Mouse (Mus musculus) liver, postnatal 0 days (tissue): Measurements from ENCODE around the gene B4galt2. TPM values are rescaled to one million over a fixed set of nuclear protein-coding genes. Genes with fewer than 3 reads are reported as not detected.

Experiments
- ATAC-seq: fragments of 200-750 bp; cut with Nextera tagmentation; 2 replicates; pipeline ENCODE4 v1.8.0; 2017; ENCODE audit warnings: mild to moderate bottlenecking, moderate library complexity
- DNase-seq: peaks from one replicate; pipeline ENCODE4 v3.0.0-alpha.2; 2016
- H3K27ac ChIP-seq: fragments of 300-500 bp; sonication (generic); 2 replicates; pipeline ENCODE4 v1.5.1; 2014; ENCODE audit warnings: antibody characterized with exemption, moderate library complexity, mild to moderate bottlenecking, low read depth
- H3K27me3 ChIP-seq: fragments of 300-500 bp; sonication (generic); 2 replicates; pipeline ENCODE4 v1.6.1; 2014; ENCODE audit warnings: low read length, control low read depth, mixed read lengths; ENCODE audit not compliant: insufficient read depth
- H3K36me3 ChIP-seq: fragments of 300-500 bp; sonication (generic); replicated peaks from 2 replicates; pipeline ENCODE4 v1.6.1; 2014; ENCODE audit warnings: mild to moderate bottlenecking, control low read depth, low read length, moderate library complexity, mixed read lengths; ENCODE audit not compliant: insufficient read depth
- H3K4me1 ChIP-seq: fragments of 300-500 bp; sonication (generic); 2 replicates; pipeline ENCODE4 v1.6.1; 2014; ENCODE audit warnings: antibody characterized with exemption, mild to moderate bottlenecking, control low read depth; ENCODE audit not compliant: insufficient read depth
- H3K4me2 ChIP-seq: fragments of 300-500 bp; sonication (generic); 2 replicates; pipeline ENCODE4 v1.6.1; 2014; ENCODE audit warnings: low read depth, mild to moderate bottlenecking, low read length, moderate library complexity, mixed read lengths
- H3K4me3 ChIP-seq: fragments of 300-500 bp; sonication (generic); 2 replicates; pipeline ENCODE4 v1.5.1; 2014; ENCODE audit warnings: low read depth, low read length
- H3K9ac ChIP-seq: fragments of 300-500 bp; sonication (generic); replicated peaks from 2 replicates; pipeline ENCODE4 v1.6.1; 2014; ENCODE audit warnings: mild to moderate bottlenecking, moderate library complexity
- H3K9me3 ChIP-seq: fragments of 300-500 bp; sonication (generic); 2 replicates; pipeline ENCODE4 v1.6.1; 2016; ENCODE audit warnings: mild to moderate bottlenecking, control low read depth, low read length, mixed read lengths
- CTCF ChIP-seq: sonication (generic); IDR thresholded peaks from 2 replicates; pipeline ENCODE4 v1.5.1; 2016; ENCODE audit warnings: antibody characterized with exemption, low read depth
- EP300 ChIP-seq: IDR thresholded peaks from 2 replicates; pipeline ENCODE4 v1.6.1; 2016; ENCODE audit warnings: antibody characterized with exemption, low read depth, mild to moderate bottlenecking
- WGBS: fragments of 180-500 bp; shearing (Covaris S2); extraction: QIAGEN DNeasy Blood & Tissue Kit; methylation state at CpG from one replicate; pipeline ENCODE4 v1.1.7; 2014; ENCODE audit not compliant: insufficient replicate concordance; 5-methylcytosine and 5-hydroxymethylcytosine counted together
- polyA plus RNA-seq: library from polyadenylated mRNA; unstranded; fragments of >200 nt; fragmentation: Nextera tagmentation; extraction: Ambion mirVana; gene quantifications from 2 replicates; pipeline ENCODE4 v1.2.1, GENCODE M21; 2015

B4galt2 gene
- polyA plus RNA-seq, 1 experiment from 2014 or later: 0.67 TPM

DNA sequence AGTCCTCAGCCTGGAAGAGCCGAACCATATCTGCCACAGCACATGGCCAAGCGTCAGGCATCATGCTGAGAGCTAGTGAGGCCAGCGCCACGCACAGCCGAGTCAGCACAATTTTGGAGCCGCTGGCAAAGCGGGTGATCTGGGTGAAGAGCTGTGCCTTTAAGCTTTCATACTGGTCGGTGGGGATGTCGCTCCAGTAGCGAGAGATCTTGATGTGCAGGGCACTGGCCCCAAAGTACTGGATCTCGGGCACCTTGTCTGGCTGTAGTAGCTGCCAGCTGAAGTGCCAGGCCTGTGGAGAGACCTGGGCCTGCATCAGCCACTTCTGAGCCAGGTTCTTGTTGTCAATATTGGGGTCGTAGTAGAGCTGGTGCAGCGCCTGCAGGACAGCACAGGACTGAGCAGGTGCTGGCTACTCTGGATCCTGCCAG lies 28.9 kb upstream of the B4galt2 start:
- TF ChIP-seq CTCF (no peak), EP300 (no peak)
- H3K9me3 ChIP-seq: no peaks in the 10 kb centered on the region
- ATAC-seq (no peak), DNase-seq (no peak)
- H3K36me3 ChIP-seq: peaks cover 4% of the 10 kb centered on the region
- H3K9ac ChIP-seq: no peak overlapping the region
- H3K4me2 ChIP-seq: no peak overlapping the region
- no peaks in the 10 kb centered on the region for H3K27me3 ChIP-seq
- WGBS: 92% methylated on average over 13 of the region's 13 CpGs
- H3K4me1 ChIP-seq: peaks cover 28% of the 10 kb centered on the region
- H3K4me3 ChIP-seq: no peak overlapping the region
- H3K27ac ChIP-seq: no peak overlapping the region

DNA sequence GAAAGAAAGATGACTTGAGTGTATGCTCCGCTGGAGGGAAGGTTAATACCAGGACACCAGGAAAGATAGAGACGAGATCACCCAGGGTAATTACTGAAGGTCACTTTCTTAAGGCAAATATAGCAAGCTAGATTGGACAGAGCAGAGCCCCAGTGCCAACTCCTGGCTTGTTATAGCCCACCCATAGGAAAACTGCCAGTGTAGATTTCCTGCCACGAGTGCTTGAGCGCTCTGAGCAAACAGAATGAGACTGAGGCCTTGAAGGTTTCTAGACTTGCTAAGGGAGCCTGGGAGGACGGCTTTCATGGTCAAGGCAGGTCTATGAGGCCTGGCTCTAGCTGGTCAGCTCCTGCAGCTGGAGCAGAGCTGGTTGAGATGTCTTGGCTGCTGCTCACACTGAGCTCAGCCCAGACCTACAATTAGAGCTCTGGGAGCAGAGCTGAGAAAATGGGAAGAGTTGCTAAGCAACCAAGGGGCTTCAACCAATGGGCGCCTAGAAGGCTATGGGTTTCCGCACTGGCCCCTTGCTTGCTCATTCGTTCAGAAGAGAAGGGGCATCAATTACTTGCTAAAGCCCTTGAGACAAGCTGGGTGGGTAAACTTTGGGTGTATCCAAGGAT lies 25.7 kb upstream of the B4galt2 start:
- no peak for DNase-seq
- Histone ChIP-seq H3K9ac (no peak overlapping the region), H3K27ac (no peak overlapping the region), H3K4me3 (no peak overlapping the region), H3K36me3 (peaks cover 14% of the 10 kb centered on the region), H3K4me2 (no peak overlapping the region), H3K9me3 (no peaks in the 10 kb centered on the region), H3K27me3 (no peaks in the 10 kb centered on the region), H3K4me1 (peaks cover 10% of the 10 kb centered on the region)
- no peak for ATAC-seq
- 82% methylated on average over 8 of the region's 8 CpGs for whole genome bisulfite sequencing
- TF ChIP-seq EP300 (no peak), CTCF (no peak)

DNA sequence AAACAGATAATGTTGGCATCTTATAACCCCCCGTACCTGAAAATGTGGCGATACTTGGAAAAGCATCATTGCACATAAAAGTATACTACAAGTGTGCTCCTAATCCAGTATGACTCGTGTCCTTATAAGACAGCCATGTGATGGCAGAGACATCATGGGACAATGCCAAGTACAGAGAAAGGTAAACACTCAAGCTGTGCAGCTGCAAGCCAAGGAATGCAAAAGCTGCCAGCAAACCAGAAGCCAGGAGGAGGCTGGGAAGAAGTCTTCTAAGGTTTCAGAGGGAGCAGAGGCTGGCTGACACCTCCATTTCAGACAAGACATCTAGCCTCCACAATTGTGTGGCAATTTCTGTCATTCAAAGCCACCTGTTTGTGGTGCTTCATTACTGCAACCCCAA lies 22.9 kb upstream of the B4galt2 start:
- TF ChIP-seq CTCF (no peak), EP300 (no peak)
- Histone ChIP-seq H3K4me3 (no peak overlapping the region), H3K4me1 (no peaks in the 10 kb centered on the region), H3K9ac (no peak overlapping the region), H3K36me3 (peaks cover 39% of the 10 kb centered on the region), H3K27ac (no peak overlapping the region), H3K27me3 (no peaks in the 10 kb centered on the region), H3K9me3 (no peaks in the 10 kb centered on the region), H3K4me2 (no peak overlapping the region)
- 82% methylated on average over 3 of the region's 3 CpGs for WGBS
- no peak for DNase-seq
- no peak for ATAC-seq

DNA sequence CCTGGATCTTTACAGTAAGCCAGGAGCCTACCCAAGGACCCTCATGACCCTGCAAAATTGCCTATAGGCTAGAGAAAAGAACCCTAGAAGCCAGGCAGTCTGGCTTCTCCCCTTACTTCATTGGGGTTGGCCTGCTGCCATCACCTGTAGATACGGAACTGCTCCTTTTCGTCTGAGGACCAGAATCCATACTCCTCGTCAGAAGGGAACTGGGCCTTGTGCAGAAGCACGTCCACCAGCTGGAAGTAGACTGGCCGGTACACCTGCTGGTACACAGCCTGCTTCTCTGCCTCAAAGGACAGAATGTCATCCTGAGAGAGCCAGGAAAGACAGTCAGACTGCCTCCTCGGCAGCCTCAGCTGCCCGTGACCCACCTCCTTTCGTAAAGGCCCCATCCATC lies 21.5 kb upstream of the B4galt2 start:
- H3K9me3 ChIP-seq: no peaks in the 10 kb centered on the region
- ATAC-seq (no peak), DNase-seq (no peak)
- H3K27me3 ChIP-seq: no peaks in the 10 kb centered on the region
- no peak overlapping the region for H3K9ac ChIP-seq
- no peak overlapping the region for H3K4me2 ChIP-seq
- H3K4me3 ChIP-seq: no peak overlapping the region
- TF ChIP-seq EP300 (no peak), CTCF (no peak)
- 87% methylated on average over 8 of the region's 8 CpGs for WGBS
- no peak overlapping the region for H3K27ac ChIP-seq
- H3K36me3 ChIP-seq: peaks cover 48% of the 10 kb centered on the region
- H3K4me1 ChIP-seq: no peaks in the 10 kb centered on the region

DNA sequence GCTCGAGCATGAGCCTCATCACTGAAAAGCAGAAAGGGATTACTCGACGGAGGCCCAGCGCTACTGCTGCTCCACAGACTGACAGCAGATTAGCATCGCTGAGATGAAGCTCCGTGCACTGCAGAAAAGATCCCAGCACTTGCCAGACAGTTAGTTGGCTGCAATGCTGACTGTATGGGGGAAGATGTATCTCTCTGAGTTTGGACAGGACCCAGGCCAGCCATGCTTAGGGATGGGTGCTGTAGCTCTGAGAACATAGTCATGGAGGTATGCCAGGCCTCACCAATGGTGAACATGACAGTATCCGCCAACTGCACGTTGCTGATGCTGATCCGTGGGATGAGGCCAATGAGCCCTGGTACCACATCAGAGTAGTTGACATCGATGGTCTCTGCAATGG lies 20.8 kb upstream of the B4galt2 start:
- Histone ChIP-seq H3K36me3 (peaks cover 54% of the 10 kb centered on the region), H3K27me3 (no peaks in the 10 kb centered on the region), H3K27ac (no peak overlapping the region), H3K4me3 (no peak overlapping the region), H3K9me3 (no peaks in the 10 kb centered on the region), H3K9ac (no peak overlapping the region), H3K4me1 (no peaks in the 10 kb centered on the region), H3K4me2 (no peak overlapping the region)
- TF ChIP-seq EP300 (no peak), CTCF (no peak)
- WGBS: 87% methylated on average over 10 of the region's 10 CpGs
- no peak for ATAC-seq
- DNase-seq: no peak

DNA sequence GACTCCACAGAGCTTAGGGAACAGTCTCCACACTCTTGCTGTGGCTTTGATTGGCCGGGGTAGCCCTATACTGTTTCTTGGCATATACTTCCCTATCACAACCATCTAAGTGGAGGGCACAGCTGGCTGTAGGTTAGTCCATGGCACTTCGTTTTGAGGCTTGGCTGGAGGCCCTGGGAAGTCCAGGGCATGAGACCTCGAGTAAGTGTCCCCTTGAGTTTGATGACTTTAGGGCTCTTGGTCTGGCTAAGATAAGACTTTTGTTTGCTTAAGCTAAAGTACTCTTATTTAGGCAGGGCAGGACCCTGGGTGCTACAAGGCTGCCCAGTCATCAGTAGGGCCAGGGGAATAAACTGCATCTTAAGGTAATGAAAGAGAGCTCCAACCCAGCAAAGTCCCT lies 14.8 kb upstream of the B4galt2 start:
- no peak for ATAC-seq
- no peak for TF ChIP-seq CTCF
- TF ChIP-seq EP300: no peak
- peaks cover 43% of the 10 kb centered on the region for H3K36me3 ChIP-seq

More for the DNA sequence above, 14.8 kb upstream of the B4galt2 start:
- DNase-seq: no peak
- H3K9ac ChIP-seq: no peak overlapping the region
- H3K27ac ChIP-seq: no peak overlapping the region
- 66% methylated on average over 3 of the region's 3 CpGs for WGBS
- H3K4me2 ChIP-seq: no peak overlapping the region
- no peak overlapping the region for H3K4me3 ChIP-seq
- H3K4me1 ChIP-seq: no peaks in the 10 kb centered on the region
- H3K9me3 ChIP-seq: no peaks in the 10 kb centered on the region
- no peaks in the 10 kb centered on the region for H3K27me3 ChIP-seq
